Mouse (Mus musculus) heart, postnatal 0 days (tissue): Measurements from ENCODE around the gene Dusp7.

ENCODE experiments used
- CTCF ChIP-seq: IDR thresholded peaks from 2 replicates; pipeline ENCODE4 v1.5.1; 2016; ENCODE audit warnings: antibody characterized with exemption, control low read depth, low read depth
- EP300 ChIP-seq: IDR thresholded peaks from 2 replicates; pipeline ENCODE4 v1.6.1; 2016; ENCODE audit warnings: antibody characterized with exemption, low read depth

DNA sequence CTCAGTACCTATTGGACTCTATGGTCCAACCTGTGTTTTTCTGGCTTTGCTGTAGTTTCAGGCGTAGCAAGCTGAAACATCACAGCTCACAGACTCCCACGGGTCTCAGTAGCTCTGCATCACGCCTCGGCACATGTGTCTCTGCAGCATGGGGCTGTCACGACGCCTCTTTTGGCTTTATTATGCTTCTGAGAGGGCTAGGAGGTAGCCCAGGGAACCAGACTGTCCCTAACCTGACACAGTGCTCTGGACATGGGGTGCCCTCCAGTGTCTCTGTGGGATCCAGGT lies 2.9 kb downstream of the Dusp7 start:
- TF ChIP-seq CTCF (no peak), EP300 (no peak)
